Mouse (Mus musculus) heart, postnatal 0 days (tissue): ENCODE results near the gene Shisal2a. TPM values are rescaled to one million over a fixed set of nuclear protein-coding genes. Genes with fewer than 3 reads are reported as not detected.

Source experiments
- ATAC-seq: fragments of 200-750 bp; cut with Nextera tagmentation; 2 replicates; pipeline ENCODE4 v1.8.0; 2017; ENCODE audit warnings: low read depth, moderate number of reproducible peaks, moderate library complexity; ENCODE audit not compliant: insufficient read depth
- DNase-seq: peaks from one replicate; pipeline ENCODE4 v3.0.0-alpha.2; 2016; ENCODE audit warnings: low spot score
- H3K27ac ChIP-seq: fragments of 300-500 bp; sonication (generic); 2 replicates; pipeline ENCODE4 v1.5.1; 2014; ENCODE audit warnings: low read depth, mild to moderate bottlenecking
- H3K27me3 ChIP-seq: fragments of 300-500 bp; sonication (generic); 2 replicates; pipeline ENCODE4 v1.6.1; 2014; ENCODE audit warnings: low read length, mixed read lengths; ENCODE audit not compliant: control insufficient read depth, insufficient read depth
- H3K36me3 ChIP-seq: fragments of 300-500 bp; sonication (generic); replicated peaks from 2 replicates; pipeline ENCODE4 v1.6.1; 2014; ENCODE audit warnings: low read length, mixed read lengths; ENCODE audit not compliant: control insufficient read depth, insufficient read depth
- H3K4me1 ChIP-seq: fragments of 300-500 bp; sonication (generic); 2 replicates; pipeline ENCODE4 v1.6.1; 2014; ENCODE audit warnings: antibody characterized with exemption; ENCODE audit not compliant: control insufficient read depth, insufficient read depth
- H3K4me2 ChIP-seq: fragments of 300-500 bp; sonication (generic); 2 replicates; pipeline ENCODE4 v1.6.1; 2014; ENCODE audit warnings: low read depth, mild to moderate bottlenecking, low read length, moderate library complexity
- H3K4me3 ChIP-seq: fragments of 300-500 bp; sonication (generic); 2 replicates; pipeline ENCODE4 v1.5.1; 2014; ENCODE audit warnings: low read depth, low read length
- H3K9ac ChIP-seq: fragments of 300-500 bp; sonication (generic); replicated peaks from 2 replicates; pipeline ENCODE4 v1.6.1; 2014; ENCODE audit warnings: low read depth, low read length, mixed read lengths
- H3K9me3 ChIP-seq: fragments of 300-500 bp; sonication (generic); replicated peaks from 2 replicates; pipeline ENCODE4 v1.6.1; 2016; ENCODE audit warnings: low read length; ENCODE audit not compliant: control insufficient read depth
- CTCF ChIP-seq: IDR thresholded peaks from 2 replicates; pipeline ENCODE4 v1.5.1; 2016; ENCODE audit warnings: antibody characterized with exemption, control low read depth, low read depth
- EP300 ChIP-seq: IDR thresholded peaks from 2 replicates; pipeline ENCODE4 v1.6.1; 2016; ENCODE audit warnings: antibody characterized with exemption, low read depth
- WGBS: fragments of 180-500 bp; shearing (Covaris S2); extraction: QIAGEN DNeasy Blood & Tissue Kit; methylation state at CpG from one replicate; pipeline ENCODE4 v1.1.7; 2014; 5-methylcytosine and 5-hydroxymethylcytosine counted together
- polyA plus RNA-seq: library from polyadenylated mRNA; unstranded; fragments of >200 nt; fragmentation: Nextera tagmentation; extraction: Ambion mirVana; gene quantifications from 2 replicates; pipeline ENCODE4 v1.2.1, GENCODE M21; 2015
- total RNA-seq: library from RNA; depleted of rRNA; stranded (reverse); fragments of >200 nt; gene quantifications from 2 replicates; pipeline ENCODE4 v1.2.3, GENCODE M21; 2014; ENCODE audit warnings: low replicate concordance; rRNA removed

The Shisal2a gene
- total and polyA plus RNA-seq, 2 experiments from 2014 or later, result 2.0 TPM; not detected in 1

DNA sequence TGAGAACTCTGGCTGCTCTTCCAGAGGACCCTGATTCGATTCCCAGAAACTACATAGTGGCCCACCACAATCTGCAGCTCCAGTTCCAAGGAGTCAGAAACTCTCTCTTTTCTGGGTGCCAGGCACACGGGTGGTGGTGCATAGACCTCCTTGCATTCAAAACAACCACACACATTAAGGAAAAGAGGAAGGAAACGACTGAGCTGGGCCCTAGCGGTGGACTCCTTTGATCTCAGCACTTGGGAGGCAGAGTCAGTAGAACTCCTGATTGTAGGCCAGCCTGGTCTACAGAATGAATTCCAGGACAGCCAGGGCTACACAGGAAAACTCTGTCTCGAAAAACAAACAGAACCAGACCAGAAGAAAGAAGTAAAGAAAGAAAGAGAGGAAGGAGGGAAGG lies 59.6 kb downstream of the Shisal2a start:
- Histone ChIP-seq H3K27ac (no peak overlapping the region), H3K9me3 (no peaks in the 10 kb centered on the region), H3K4me2 (no peak overlapping the region), H3K27me3 (no peaks in the 10 kb centered on the region), H3K4me3 (no peak overlapping the region), H3K4me1 (peaks cover 3% of the 10 kb centered on the region), H3K9ac (no peak overlapping the region), H3K36me3 (no peaks in the 10 kb centered on the region)
- TF ChIP-seq EP300 (no peak), CTCF (no peak)
- ATAC-seq, result no peak
- 45% methylated on average over 5 of the region's 5 CpGs for WGBS
- DNase-seq, result no peak

DNA sequence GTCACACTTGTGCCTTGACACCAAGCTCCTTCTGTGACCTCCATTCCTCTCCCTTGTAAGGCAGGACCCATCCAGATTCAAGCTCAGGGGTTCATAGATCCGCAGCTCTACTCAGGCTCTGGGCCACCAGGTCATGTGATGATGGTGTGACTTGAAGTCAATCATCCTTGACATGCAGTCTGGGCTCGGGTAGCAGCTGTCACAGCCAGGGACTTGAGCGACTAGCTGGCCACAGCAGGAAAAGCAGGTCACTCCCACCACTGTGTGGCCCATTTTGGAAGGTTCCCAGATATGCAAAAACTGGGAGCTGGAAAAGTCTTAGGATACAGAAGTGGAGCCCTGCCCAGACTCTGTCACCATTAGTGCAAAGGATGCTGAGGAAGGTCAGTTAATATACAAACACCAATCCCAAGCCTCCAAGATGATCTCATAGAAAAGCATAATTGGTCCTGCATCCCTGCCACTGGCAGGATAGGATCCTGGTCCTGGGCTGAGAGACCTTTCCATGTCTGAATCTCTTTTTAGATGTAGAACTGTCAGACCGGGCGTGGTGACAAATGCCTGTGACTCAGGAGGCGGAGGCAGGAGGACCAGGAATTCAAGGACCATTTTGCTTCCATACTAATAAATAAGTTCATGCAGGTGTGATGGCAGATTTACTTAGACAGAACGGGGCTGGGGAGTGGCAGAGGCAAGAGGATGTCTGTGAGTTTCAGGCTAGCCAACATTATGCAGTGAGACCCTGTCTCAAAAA lies 62.3 kb downstream of the Shisal2a start:
- no peak overlapping the region for H3K4me3 ChIP-seq
- no peak overlapping the region for H3K27ac ChIP-seq
- WGBS, result 58% methylated on average over 7 of the region's 7 CpGs
- H3K9ac ChIP-seq, result no peak overlapping the region
- no peaks in the 10 kb centered on the region for H3K36me3 ChIP-seq
- no peak for TF ChIP-seq EP300
- TF ChIP-seq CTCF, result no peak
- peak; percentile 37; the same call in 1 of the 2 replicates for ATAC-seq
- H3K9me3 ChIP-seq, result no peaks in the 10 kb centered on the region
- H3K4me1 ChIP-seq, result no peaks in the 10 kb centered on the region; the same call in 1 of the 2 replicates
- H3K4me2 ChIP-seq, result no peak overlapping the region
- no peak for DNase-seq
- H3K27me3 ChIP-seq, result no peaks in the 10 kb centered on the region

DNA sequence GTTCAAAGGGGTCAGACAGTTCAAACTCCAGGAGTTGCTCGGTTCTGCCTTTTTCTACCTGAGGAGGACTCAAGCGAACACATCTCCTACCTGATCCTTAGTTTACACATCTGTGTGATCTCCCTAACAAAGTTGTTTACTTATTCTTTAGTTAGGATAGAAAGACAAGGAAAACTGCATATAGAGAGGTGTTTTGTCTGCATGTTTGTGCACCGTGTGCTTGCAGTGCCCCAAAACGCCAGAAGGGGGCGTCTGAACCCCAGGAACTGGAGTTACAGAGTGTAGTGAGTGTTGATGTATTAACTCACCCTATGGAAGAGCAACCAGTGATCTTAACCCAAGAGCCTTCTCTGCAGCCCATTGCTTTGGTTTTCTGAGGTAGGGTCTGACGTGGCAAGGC lies 63.4 kb downstream of the Shisal2a start:
- ATAC-seq (no peak), DNase-seq (no peak)
- Histone ChIP-seq H3K4me2 (no peak overlapping the region), H3K27ac (no peak overlapping the region), H3K27me3 (no peaks in the 10 kb centered on the region), H3K4me1 (no peaks in the 10 kb centered on the region; the same call in 1 of the 2 replicates), H3K9ac (no peak overlapping the region), H3K36me3 (no peaks in the 10 kb centered on the region), H3K4me3 (no peak overlapping the region), H3K9me3 (no peaks in the 10 kb centered on the region)
- WGBS, result 75% methylated on average over 6 of the region's 6 CpGs
- TF ChIP-seq EP300 (no peak), CTCF (0 out of 2 replicates have a peak, but pooled peaks have one; percentile 28)

DNA sequence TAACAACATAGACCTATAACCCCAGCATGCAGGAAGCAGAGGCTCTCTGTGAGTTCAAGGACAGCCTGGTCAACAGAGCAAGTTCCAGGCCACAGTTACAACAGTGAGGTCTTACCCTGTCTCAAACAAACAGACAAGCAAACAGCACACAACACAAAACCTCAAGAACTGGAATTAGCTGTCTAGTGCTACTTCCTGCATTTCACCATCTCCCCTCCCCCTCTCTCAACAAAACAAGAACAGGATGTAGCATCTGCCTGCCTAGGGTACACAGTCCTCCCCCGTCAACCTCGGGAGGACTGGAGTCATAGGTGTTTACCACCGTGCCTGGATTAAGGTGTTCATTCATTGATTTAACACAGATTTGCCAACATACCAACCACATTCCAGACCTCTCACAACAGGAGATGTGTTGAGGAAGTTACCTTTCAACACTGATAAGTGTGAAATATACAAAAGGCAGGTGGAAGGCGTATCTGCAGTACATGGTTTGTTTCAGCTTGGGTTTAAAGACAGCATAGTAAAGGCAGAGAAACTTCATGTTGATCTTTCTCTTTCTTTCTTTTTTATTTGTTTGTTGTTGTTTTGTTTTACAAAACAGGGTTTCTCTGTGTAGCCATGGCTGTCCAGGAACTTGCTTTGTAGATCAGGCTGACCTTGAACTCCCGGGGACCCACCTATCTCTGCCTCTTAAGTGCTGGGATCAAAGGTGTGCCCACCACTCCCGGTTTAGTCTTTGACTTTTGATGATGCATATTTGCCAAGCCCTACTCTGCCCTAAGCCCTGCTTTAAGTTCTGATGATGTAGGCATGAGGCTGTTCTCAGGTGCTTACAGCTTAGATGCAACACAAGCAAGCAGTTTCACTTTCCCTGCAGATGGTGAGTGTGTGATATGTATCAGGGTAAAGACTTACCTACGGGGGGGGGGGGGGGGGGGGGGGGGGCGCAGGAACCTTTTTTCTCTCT lies 64.2 kb downstream of the Shisal2a start:
- H3K9me3 ChIP-seq, result no peaks in the 10 kb centered on the region
- DNase-seq (no peak), ATAC-seq (peak; percentile 38)
- no peak overlapping the region for H3K4me3 ChIP-seq
- no peaks in the 10 kb centered on the region for H3K27me3 ChIP-seq
- H3K4me2 ChIP-seq, result no peak overlapping the region
- no peaks in the 10 kb centered on the region for H3K36me3 ChIP-seq
- no peak for TF ChIP-seq EP300
- TF ChIP-seq CTCF, result no peak
- H3K4me1 ChIP-seq, result no peaks in the 10 kb centered on the region; the same call in 1 of the 2 replicates
- peak overlapping the region; percentile 52; the same call in 1 of the 2 replicates for H3K27ac ChIP-seq
- H3K9ac ChIP-seq, result no peak overlapping the region
- 29% methylated on average over 7 of the region's 8 CpGs for WGBS

Other genes with a start within 250 kb of the Shisal2a start
- 115 and 160 TPM in 2 replicates for gene Scp2, start 238.4 kb downstream of the Shisal2a start, total RNA-seq
- gene Scp2, start 238.4 kb downstream of the Shisal2a start, polyA plus RNA-seq, result 243 and 246 TPM in 2 replicates
- gene Echdc2, start 217.9 kb downstream of the Shisal2a start, total RNA-seq, result 39.0 and 48.5 TPM in 2 replicates
- gene Echdc2, start 217.9 kb downstream of the Shisal2a start, polyA plus RNA-seq, result 27.1 and 28.0 TPM in 2 replicates
- gene Zyg11a, start 165.3 kb downstream of the Shisal2a start, total RNA-seq, result not detected in 2 replicates
- gene Zyg11a, start 165.3 kb downstream of the Shisal2a start, polyA plus RNA-seq, result not detected in 2 replicates
- 25.2 and 30.3 TPM in 2 replicates for gene Zyg11b, start 82.3 kb downstream of the Shisal2a start, total RNA-seq
- 5.6 and 6.5 TPM in 2 replicates for gene Zyg11b, start 82.3 kb downstream of the Shisal2a start, polyA plus RNA-seq
- gene Coa7, start 55.2 kb downstream of the Shisal2a start, total RNA-seq, result 26.0 and 41.8 TPM in 2 replicates
- 61.7 and 63.8 TPM in 2 replicates for gene Coa7, start 55.2 kb downstream of the Shisal2a start, polyA plus RNA-seq
- 62.7 and 74.2 TPM in 2 replicates for gene Gpx7, start 23.6 kb upstream of the Shisal2a start, total RNA-seq
- gene Gpx7, start 23.6 kb upstream of the Shisal2a start, polyA plus RNA-seq, result 51.7 and 52.3 TPM in 2 replicates
- 30.2 and 56.3 TPM in 2 replicates for gene Tut4, start 76.1 kb upstream of the Shisal2a start, total RNA-seq
- gene Tut4, start 76.1 kb upstream of the Shisal2a start, polyA plus RNA-seq, result 35.8 and 38.9 TPM in 2 replicates
- 15.8 and 18.3 TPM in 2 replicates for gene Prpf38a, start 196.0 kb upstream of the Shisal2a start, total RNA-seq
- gene Prpf38a, start 196.0 kb upstream of the Shisal2a start, polyA plus RNA-seq, result 39.5 and 41.2 TPM in 2 replicates
- gene Orc1, start 196.1 kb upstream of the Shisal2a start, total RNA-seq, result 1.4 and 2.0 TPM in 2 replicates
- 1.3 and 1.7 TPM in 2 replicates for gene Orc1, start 196.1 kb upstream of the Shisal2a start, polyA plus RNA-seq
- gene Cc2d1b, start 236.6 kb upstream of the Shisal2a start, total RNA-seq, result 24.4 and 28.8 TPM in 2 replicates
- 11.2 and 12.3 TPM in 2 replicates for gene Cc2d1b, start 236.6 kb upstream of the Shisal2a start, polyA plus RNA-seq